Mouse (Mus musculus) left cerebral cortex, postnatal 10 days (tissue): ENCODE data around the gene Apol10a. TPM values are rescaled to one million over a fixed set of nuclear protein-coding genes. Genes with fewer than 3 reads are reported as not detected.

Experiments used
- total RNA-seq, 2 experiments: library from RNA; stranded (reverse); gene quantifications; 2 replicates each; pipeline ENCODE4 v1.2.3; 2021

The Apol10a gene
- total RNA-seq, 2 experiments from 2014 or later = not detected

Other genes starting within 250 kb of the Apol10a start
- gene Rbfox2, start 170.0 kb upstream of the Apol10a start, total RNA-seq = 100 to 1,000 TPM; 262 to 269 TPM
- under 1 TPM; 0.49 to 0.71 TPM for gene Apol7a, start 77.9 kb upstream of the Apol10a start, total RNA-seq
- under 1 TPM; 0.55 to 0.81 TPM for gene Apol9a, start 65.9 kb upstream of the Apol10a start, total RNA-seq
- gene Apol7b, start 29.6 kb upstream of the Apol10a start, total RNA-seq = under 1 TPM in 1 of 2 experiments, not detected in 1; 0.32 TPM
- not detected for gene Apol11a, start 31.2 kb downstream of the Apol10a start, total RNA-seq
- not detected for gene Apol7c, start 56.3 kb downstream of the Apol10a start, total RNA-seq
- gene 1700025B11Rik, start 84.8 kb downstream of the Apol10a start, total RNA-seq = not detected
- gene Apol10b, start 119.1 kb downstream of the Apol10a start, total RNA-seq = not detected
- not detected for gene Gm36245, start 122.2 kb downstream of the Apol10a start, total RNA-seq
- not detected for gene Apol11b, start 166.2 kb downstream of the Apol10a start, total RNA-seq
- not detected for gene Apol7e, start 221.8 kb downstream of the Apol10a start, total RNA-seq